Mouse (Mus musculus) testis, adult 2 months (tissue): Measurements from ENCODE around the gene Kcnd3.

Source experiments
- CTCF ChIP-seq: fragments of 200-500 bp; IDR thresholded peaks from 2 replicates; pipeline ENCODE4 v1.5.1; 2012; ENCODE audit warnings: low read depth, mild to moderate bottlenecking, inconsistent platforms, low read length, moderate library complexity; ENCODE audit not compliant: control insufficient read depth, insufficient read depth, insufficient replicate concordance
- POLR2A ChIP-seq: fragments of 200-500 bp; IDR thresholded peaks from 2 replicates; pipeline ENCODE4 v1.6.1; 2012; ENCODE audit warnings: low read depth, mild to moderate bottlenecking, inconsistent platforms, low read length, moderate library complexity; ENCODE audit not compliant: control insufficient read depth

DNA sequence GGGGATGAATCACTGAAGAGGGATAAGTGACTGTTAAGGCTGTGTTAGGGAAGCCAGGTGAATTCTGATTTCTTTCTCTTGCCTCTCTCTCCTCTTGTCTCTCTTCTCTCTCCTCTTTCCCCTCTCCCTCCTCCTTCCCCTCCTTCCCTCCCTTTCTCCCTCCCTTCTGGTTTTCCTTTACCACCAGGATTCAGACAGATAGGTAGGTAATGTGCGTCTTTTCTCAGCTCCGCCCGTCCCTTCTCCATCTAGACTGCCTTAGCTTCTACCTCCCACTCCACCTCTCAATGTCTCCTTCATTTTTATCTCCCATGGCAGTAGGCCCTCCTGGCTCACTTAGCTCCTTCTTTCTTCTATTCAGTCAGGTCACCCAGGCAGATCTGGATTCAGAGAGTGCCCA lies 253.4 kb downstream of the Kcnd3 start:
- TF ChIP-seq POLR2A: no peak
- TF ChIP-seq CTCF: no peak
